Mouse (Mus musculus) lung, postnatal 36 days (tissue): Measurements from ENCODE around the gene Mef2a.
A peak's percentile ranks its signal among the peaks of the same experiment; 100 is the strongest.

ENCODE experiments used
- DNase-seq: peaks from one replicate; pipeline ENCODE4 v3.0.0; 2022; ENCODE audit warnings: mixed read lengths

Gene Mef2a

GRCm38 (mm10) chr7:67243121-67243893, 129.4 kb downstream of the Mef2a start:
- DNase-seq = peak; percentile 74

DNA sequence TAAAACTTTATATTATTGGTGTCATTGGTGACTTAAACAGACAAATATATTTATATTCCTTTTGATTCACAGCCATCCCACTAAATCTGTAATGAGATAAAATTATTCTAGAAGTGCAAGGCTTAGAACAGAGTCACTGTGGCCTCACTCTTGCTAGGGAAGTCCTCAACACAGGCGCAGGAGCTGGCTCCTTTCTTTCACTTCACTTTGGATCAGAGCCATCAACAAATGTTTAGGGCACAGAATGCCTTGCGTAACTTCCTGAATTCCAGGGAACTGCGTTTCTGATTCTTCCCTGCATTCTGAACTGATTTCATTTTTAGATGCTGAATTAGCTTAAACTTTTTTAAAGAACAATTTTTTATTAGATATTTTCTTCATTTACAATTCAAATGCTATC, 130.7 kb downstream of the Mef2a start:
- peak; percentile 60 for DNase-seq

GRCm38 (mm10) chr7:67237752-67238151, 134.9 kb downstream of the Mef2a start:
- DNase-seq = no peak

DNA sequence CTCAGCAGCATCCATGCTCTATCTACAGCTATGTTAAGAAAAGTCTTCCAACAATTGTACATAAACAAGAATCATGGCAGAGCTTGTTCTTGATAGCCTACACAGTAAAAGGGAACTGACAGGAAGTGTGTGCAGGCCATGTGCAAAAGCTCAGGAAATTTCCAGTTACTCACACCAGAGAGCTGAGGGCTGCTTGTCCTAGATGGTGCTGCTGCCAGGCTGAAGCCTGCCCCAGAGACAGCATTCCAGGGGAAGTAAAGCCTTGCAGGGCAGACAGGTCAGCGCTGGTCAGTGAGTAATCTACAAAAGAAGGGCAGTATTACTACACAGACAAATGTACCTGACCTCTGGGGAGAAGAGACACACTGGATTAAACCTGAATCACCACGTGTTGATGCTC, 136.3 kb downstream of the Mef2a start:
- DNase-seq = no peak

GRCm38 (mm10) chr7:67234797-67235196, 137.9 kb downstream of the Mef2a start:
- no peak for DNase-seq

GRCm38 (mm10) chr7:67232504-67232903, 140.2 kb downstream of the Mef2a start:
- DNase-seq = no peak

DNA sequence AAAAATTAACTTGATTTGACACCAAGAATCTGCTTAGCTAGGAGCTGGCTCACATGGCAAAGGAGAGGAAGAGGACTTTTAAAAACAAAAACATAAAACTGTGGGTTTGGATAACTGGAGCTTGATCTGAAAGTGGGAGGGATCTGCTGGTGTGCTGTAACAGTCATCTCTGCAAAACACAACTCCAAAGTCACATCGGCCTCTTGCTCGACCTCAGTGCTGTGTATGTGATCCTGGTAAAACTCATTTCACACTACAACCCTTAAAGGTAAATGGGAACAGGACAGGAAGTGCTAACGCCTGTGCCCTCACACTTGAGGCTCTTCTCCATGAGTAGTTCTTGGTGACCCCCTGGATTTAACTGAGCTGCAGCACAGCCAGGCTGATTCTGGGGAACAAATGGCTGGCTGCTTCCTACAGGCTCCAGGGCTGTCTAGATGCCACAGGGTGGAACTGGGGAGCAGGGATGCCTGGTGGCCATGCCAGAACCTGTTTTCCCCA, 142.0 kb downstream of the Mef2a start:
- DNase-seq = no peak

DNA sequence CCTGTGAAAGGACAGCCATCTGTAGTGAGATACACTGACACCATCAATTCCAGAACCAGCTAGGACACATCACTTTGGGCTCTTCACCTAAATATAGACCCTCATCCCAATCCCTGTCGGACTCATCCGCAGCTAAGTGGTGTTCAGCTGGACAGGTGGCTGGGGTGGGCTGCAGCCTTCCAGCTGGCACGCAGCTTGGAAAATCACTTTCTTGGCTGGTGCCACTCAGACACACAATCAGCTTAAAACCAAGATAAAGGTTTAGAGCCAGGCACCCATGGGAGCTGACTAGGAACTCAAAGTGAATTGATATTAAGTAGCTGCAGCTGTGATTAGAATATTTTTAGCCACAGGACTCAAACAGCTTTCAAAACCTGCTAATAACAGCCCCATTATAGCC, 142.4 kb downstream of the Mef2a start:
- no peak for DNase-seq

GRCm38 (mm10) chr7:67229701-67230100, 143.0 kb downstream of the Mef2a start:
- DNase-seq = no peak

DNA sequence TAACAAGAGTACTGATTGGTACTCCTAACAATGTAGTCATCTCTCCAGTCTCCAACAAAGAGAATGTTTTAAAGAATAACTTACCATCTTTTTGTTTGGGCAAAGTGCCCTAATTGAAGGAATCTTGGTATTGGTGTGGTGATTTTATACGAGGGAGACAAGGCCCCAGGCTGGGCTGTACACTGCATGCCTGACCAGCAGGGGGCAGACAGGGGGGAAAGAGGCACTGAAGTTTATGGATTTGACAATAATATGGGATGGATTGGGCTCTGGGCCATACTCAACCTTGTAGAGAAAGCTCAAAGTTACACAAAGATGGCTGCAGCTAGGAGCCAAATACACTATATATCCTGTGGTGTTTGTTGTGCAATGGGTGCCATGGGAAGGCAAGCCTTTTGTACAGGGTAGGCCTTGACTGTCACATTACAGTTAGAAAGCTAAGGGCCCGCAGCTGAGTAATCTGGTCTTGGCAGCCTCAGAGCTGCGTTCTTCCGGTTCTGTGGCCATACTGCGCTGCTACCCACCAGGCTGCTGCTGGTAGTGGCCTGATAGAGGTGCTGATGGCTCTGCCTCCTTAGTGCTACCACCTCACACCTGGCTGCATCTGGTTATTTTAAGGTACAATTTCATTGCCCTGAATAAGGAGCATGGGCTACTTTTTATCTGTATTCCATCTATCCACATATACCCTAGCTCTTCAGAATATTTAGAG, 143.6 kb downstream of the Mef2a start:
- DNase-seq = peak; percentile 51

DNA sequence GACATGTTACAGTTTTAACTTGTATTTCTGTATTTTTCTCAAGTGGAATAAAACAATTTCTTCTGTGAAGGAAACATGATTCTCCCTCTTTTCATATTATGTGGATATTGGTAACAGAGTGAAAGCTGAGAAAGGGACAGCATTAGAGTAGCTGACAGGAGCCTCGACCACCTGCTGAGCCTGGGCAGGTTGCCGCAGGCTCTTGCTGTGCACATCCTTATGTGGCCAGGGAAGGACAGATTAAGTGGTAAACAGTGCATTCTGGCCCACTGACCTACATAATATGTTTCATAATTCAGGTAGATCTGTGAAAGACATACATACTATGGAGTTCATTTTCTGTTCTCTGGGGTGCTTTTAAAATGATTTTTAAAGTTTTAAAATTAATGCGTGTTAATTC, 144.3 kb downstream of the Mef2a start:
- DNase-seq = no peak

- DNase-seq = no peak
These were observed 145.1 kb downstream of the Mef2a start for GRCm38 (mm10) chr7:67227538-67227937.

GRCm38 (mm10) chr7:67225943-67226625, 146.6 kb downstream of the Mef2a start:
- no peak for DNase-seq

DNA sequence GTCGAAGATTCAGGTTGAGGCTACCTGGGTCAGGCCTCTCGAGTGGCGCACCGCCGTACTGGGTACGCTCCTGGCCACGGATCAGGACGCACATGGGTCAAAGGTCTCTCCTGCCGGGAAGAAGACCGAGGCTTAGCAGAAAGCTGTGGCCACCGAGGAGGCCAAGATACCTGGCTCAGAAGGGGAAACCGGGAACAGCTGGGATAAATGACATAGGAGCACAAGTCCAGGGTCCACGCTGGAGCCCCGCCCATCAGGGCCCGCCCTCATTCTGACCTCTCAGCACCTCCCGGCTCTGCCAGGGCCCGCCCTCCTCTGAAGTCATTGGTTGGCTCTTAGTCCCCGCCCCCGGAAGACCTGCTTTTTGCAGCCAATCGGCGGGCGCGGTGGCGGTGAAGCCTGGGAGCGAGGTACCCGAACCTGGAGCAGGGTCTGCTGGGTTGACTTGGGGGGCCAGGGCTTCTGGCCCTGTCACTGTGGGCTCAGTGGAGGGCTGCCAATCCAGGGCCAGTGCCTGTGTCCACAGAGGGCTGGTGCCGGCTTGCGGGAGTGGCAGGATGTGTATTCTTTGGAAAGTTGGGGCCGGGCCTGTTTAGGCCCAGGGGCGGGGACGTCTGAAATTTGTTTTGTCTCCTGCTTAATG, 150.3 kb downstream of the Mef2a start, which contains the start of gene Lysmd4:
Lysmd4 (plus strand) TSS at position 325 of the 643 bp plus-strand sequence.
- DNase-seq = peak; percentile 99

GRCm38 (mm10) chr7:67217025-67217424, 155.6 kb downstream of the Mef2a start:
- peak; percentile 78 for DNase-seq

DNA sequence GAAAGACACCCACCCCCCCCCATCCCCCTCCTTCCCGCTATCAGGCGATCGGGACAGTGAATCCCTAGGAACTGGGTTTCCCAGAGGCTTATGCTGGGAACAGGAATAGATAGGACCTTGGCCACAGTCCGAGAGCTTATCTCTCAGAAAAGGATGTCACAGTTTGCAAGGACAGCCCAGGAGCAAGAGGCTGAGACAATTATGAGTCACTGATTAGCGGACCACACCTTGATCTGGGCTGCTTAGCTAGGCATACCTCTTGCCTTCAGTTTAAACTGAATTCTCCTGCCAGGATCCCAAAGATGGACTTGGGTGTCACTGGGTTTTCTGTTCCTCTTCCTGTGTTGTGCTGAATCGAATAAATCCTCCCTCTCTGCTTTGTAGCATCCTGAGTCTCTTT, 156.3 kb downstream of the Mef2a start:
- peak; percentile 43 for DNase-seq

DNA sequence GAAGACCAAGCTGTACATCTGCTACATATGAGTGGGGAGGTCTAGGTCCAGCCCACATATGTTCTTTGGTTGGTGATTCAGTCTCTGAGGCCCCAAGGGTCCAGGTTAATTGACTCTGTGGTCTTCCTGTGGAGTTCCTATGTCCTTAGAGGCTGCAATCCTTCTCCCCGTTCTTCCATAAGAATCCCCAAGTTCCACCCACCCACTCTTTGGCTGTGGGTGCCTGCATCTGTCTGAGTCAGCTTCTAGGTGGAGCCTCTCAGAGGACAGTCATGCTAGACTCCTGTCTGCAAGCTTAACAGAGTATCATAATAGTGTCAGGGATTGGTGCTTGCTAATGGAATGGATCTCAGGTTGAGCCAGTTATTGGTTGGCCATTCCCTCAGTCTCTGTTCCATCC, 159.1 kb downstream of the Mef2a start:
- DNase-seq = no peak

DNA sequence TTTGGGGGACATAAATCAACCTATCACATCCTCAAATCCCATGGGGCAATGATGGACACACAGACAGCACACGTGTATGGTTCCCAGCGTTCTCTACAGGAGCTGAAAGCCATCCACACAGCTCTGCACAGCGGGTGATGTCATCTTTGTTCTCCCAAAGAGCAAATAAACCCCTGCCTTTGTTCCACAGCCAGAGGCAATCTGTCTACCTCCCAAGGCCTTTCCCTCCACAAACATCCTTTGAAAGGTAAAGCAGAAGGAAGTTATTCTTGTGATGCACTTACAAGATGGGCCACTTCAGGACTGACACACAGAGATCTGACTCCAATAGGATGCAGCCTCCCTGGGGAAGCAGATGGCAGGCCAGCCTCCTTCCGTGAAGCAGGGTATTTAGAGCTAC, 160.7 kb downstream of the Mef2a start:
- DNase-seq = no peak

GRCm38 (mm10) chr7:67211341-67211740, 161.3 kb downstream of the Mef2a start:
- DNase-seq = no peak

DNA sequence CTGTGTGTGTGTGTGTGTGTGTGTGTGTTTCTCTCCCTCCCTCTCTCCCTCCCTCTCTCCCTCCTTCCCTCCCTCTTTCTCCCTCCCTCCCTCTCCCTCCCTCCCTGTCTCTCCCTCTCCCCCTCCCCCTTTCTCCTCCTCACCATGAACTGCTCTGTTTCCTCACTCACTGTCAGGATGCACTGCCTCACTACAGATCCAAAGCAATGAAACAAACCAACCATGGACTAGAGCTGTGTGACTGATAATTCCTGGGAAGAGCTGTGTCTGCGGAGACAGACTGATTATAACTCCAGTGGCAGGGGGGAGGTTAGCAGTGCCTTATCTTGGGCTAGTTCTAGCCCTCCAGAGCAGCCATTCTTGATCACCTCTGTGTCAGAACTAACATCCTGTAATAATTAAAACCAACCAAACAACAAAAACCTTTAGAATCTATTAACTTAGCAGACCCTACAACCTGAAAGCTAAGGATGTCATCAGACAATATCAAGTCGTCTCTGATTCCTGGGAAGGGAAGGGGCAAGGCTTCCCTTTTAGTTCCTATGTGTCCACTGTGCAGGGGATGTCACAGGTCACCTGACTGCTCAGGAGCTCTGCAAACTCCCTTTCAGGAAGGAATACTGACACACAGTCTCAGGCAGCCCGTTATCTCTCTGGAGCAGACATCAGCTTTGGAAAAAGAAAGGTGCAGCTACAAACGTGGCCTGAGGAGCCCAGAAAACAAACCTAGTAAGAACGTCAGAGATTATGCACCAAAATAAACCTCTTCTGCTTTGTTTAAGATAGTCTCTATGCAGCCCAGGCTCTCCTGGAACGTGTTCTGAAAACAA, 162.4 kb downstream of the Mef2a start:
- no peak for DNase-seq

DNA sequence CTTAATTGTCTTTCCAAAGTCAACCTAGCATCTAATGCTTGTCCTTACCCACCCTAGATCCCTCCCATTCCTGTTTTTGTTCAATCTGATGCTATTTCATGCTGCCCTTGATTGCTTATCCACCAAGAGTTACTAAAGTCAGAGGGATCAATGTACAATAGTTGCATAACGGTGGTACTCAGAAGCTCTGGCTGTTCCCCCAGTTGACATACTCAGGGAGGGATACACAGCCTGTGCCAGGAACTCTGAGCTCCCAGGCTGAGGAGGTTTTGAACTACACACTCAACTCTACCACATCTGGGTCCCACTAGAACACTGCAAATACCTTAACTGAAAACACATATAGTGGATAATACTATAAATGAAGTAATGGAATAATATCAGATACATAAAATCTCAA, 164.3 kb downstream of the Mef2a start:
- no peak for DNase-seq

DNA sequence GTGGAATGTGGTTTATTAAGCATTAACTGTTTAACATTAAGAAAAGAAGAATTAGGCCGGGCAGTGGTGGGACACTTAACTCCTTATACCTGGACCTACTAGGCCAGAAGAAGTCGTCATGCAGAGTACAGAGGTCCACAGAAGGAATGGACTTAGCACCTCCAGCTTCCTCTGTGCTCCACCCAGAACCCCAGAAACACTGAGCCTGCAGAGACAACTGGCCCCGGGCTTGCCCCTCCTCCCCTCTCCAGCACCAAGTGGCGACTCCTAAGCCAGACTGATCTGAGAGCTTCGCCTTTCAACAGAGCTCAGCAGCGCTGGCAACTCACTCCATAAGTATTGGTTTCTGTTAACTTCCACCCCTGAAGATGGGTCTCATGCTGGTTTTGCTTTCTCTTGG, 165.0 kb downstream of the Mef2a start:
- DNase-seq = no peak
